Mouse (Mus musculus) thymus, postnatal 4 days (tissue): ENCODE data around the gene Supt16.

Source experiments
- DNase-seq: peaks from one replicate; pipeline ENCODE4 v3.0.0; 2021

Gene Supt16

DNA sequence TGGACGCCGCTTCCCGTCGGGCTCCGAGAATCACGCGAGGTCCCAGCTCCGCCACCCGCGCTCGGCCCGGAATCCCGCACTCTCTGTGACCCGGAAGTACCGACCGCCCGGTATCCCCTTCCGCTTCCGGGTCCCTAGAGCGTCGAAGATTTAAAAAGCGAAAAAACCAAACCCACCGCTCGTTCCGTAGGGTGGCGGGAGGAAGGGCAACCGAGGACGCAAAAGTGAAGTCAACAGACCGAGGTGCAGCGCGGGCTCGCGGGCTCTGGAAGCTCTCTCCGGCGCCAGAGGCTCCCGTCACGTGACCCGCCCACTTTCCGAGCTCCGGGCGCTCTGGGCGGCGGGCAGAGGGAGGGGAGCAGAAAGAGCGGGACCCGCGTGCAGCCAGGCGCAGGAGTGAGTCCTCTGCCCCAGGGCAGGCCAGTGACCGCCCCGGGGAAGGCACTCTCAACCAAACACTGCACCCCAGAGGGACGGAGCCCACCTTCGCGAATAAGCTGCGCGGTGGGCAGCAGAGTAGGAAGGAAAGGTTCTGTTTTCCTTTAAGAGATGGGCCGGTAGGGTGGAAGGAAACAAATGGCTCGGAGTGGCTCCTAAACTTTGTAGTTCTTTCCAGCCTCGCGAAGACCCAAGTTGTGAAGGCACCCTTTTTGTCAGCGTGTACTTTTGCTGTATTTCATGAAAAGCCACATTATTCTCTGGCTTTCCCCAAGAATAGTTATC, at the start of gene Supt16:
TSS of gene Supt16 (minus strand) at position 261 of the 723 bp plus-strand sequence.
- peak; percentile 85 for DNase-seq

DNA sequence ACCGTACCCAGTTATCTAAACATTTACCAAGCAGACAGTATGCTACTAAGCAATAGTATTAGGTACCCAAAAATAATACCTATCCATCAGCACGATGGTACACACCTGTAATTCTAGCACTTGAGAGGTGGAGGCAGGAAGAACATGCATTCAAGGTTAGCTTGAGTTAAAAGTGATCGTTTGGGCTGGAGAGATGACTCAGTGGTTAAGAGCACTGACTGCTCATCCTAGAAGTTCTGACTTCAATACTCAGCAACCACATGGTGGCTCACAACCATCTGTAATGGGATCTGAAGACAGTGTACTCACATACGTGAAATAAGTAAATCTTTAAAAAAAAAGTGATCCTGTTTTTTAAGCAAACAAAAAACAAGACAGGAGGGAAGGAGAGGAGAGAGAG, 48.9 kb upstream of the Supt16 start:
- DNase-seq = no peak

DNA sequence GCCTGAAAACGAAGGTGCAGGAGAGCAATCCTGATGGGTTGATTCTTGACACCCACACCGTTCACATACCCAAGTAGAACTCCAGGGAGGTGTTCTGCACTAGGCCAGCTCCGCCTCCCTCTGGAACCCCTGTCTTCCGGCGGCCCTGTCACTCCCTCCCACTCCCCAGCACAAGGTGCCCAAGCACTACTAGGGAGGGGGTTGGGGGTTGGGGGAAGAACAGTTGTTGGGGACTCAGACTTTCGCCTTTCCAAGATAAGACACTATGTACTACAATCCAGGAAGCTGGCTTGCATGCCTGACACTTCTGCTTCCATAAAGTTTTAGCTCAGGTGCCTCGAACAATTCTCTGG, 47.5 kb upstream of the Supt16 start:
- no peak for DNase-seq

DNA sequence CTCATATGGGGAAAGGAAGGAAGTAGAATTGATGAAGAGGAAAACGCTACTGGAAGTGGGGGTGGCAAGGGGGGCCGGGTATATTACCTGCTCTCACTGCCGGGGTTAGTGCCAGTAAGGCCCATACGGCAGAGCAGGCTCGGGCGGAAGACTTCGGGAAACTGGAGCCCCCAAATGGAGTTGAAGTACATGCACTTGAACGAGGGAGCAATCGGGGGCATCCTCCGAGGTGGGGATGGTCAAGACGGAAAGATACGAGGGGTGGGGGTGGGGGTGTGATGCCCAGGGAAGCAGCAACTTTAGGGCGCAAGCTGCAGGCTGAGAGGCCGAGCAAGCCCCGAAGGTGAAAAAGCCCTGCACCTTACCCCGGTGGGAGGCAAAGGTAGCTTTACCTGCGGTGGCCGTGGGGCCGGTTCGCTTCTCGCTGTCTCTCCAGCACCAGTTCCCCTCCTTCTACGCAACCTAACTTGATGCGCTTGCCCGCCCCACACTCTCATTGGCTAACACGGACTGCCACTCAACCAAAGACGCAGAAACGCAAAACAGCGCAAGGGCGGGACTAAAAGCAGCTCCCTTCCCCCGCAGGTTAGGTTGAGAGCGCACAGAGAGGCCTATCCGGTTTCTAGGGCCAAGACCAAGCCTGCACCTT, 46.9 kb upstream of the Supt16 start:
- peak; percentile 99 for DNase-seq

DNA sequence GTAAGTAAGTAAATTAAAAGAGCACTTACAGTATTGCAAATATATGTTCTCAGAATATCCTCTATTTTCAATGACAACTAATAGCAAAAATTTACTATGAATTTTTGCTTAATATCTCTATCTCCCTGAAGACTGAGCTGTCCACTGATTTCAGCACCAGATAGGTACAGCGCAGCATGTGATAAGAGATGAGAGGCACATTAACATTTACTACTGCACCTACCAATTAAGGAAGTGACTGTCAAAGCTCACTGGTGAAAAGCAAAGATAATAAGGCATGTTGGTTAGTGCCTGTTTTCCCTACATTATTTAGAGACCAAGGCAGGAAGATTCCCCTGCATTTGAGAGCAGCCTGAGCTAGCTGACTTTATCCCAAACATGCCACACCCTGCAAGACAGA, 39.0 kb upstream of the Supt16 start:
- no peak for DNase-seq

DNA sequence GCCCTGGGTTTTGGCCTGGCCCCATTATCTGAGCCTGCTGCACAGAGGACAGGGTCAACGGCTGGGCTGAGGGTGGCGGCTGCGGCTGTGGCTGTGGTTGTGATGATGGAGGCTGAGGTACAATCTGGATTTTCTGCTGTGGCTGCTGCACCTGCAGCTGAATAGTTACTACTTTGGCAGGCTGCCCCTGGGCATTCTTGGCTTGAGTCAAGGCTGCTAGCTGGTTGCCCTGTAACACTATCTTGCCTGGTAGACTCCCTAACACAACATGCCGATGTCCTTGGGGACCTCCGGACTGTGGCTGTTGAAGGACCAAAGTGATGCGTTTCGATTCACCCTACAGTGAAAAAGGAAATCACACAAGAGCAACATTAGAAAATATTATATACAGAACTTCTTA, 37.9 kb upstream of the Supt16 start:
- DNase-seq = no peak

DNA sequence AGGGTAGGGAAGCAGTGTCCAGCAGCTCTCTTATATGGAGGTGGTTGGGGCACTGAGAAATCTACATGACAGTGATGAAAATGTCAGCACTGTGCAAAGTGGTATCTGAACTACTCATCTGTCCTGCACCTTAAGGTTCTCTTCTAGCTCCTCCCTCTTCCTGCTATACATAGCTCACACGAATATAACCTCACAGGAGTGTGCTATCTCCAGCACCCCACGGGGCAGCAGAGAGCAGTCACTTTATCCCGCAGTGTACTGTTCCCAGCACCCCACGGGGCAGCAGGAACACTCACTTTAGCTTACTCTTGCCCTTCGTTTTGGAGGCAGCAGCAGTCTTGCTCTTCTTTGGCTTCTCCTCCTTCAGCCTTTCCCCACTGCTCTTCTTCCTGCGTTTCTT, 35.0 kb upstream of the Supt16 start:
- no peak for DNase-seq

DNA sequence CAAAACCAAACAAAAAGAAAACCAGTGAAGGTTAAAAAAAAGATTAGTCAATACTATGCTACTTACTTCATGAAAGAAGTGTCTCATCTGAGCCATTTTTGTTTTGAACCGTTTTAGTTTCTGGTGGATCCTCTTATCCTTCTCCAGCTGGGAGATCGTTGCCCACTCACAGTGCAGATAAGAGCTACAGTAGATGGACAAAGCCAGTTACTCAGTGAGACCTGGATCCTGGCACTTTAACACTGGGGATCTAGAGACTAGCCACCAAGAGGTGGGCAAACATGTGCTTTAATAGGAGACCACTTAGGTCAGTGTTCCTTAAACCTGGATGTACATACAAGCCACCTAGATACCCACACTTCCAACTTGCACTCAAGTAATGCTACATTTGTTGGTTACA, 28.8 kb upstream of the Supt16 start:
- DNase-seq = no peak

DNA sequence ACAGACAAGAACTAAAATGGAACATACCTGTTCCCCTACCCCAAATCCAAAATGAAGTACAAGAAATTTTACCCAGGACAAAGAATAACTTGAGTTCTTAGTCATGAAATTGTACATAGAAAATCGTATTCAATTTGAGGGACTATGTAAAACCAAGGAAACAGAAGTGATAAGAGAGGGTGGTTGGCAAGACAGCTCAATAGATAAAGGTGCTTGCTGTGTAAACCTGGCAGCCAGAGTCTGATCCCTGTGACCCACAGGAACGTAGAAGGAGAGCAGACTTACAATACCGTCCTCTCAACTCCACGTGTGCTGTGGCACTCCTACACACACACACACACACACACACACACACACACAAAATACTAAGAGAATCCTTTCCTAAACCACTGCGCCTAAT, 20.0 kb upstream of the Supt16 start:
- no peak for DNase-seq

DNA sequence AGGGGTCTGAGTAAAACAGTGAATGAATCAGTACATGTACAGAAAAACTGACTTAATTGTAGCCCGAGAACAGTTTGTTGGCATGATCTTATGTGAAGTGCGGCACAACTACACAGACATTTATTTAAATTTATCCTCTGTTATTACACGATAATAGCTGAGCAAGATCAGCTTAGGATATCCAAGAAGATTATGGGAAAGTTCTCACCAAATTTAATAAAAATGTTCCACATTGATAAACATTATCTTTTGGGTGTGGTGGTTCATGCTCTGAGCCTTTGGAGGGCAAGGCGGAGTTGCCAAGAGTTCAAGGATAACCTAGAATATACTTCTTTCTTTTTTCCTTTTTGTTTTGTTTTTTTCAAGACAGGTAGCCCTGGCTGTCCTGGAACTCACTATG, 2.2 kb upstream of the Supt16 start:
- no peak for DNase-seq

DNA sequence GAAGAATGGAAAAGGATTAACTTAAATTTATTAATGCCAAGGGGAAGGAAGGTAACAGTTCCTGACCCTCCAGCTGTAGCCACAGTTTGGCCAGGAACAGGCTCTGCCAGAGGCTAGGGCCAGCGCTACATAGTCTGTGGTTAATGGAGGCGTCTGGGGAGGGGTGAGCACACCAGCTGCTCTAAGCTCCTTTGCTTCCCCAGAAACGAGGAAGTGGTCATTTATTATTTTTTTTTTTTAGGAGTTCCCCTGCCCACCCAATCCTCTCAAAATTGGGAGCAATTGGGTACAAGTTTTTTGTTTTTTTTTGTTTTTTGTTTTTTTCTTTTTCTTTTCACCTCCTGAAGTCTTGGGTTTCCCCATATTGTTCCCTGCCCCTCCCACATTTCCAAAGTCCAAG, 925 bp upstream of the Supt16 start:
- DNase-seq = no peak

DNA sequence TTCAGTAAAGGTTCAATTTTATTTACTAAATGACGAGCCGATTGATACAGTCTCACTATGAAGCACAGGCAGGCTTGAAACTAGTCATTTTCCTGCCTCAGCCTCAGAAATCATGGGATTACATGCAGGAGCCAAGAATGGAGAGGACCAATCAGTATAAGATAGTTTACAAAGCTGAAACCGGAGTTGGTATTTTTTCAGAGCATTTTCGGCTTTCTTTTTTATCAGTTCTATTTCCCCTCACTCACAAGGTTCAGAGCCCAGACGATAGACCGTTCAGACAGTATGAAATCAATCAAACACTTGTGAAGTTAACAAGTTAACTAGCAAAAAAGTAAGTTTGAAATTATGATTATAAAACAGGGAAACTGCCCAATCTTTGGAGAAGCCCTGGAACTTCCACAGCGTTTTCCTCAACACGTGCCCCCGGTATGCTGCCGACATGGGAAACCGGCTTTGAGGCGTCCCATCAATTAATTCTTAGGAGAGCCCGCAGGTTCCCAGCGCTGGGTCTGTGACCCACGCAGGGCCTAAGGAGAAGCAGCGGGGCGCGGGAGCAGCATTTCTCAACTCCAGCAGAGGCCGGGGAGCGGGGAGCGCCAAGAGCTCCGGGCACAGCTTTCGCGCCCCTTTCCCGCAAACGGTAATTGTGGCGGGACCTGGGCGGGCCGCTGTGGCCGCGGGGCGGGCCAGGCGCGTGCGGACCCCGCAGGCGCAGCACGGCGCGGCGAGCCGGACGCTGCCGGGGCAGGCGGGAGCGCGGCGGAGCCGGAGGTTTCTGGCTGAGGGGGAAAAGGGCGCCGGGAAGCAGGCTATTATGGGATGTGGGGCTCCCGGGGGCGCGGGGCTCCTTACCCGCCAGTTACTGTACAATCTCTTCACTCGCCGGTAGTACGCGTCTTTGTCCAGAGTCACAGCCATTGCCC, 723 bp downstream of the Supt16 start:
- DNase-seq = no peak

DNA sequence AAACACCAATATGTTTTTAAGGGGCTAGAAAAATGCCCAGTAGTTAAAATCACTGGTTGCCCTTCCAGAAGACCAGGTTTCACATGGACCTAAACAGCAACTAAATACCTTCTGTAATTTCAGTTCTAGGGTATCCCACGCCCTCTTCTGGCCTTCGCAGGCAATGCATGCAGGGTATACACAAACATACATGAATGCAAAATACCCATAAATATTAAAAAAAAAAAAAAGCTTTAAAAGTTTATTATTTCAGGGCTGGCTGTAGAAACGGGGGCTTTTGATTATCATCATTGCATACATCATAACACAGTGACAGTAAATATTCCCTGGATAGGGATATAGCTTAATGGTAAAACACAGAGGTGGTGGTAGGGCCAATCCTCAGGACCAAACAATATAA, 1.5 kb downstream of the Supt16 start:
- peak; percentile 83 for DNase-seq

DNA sequence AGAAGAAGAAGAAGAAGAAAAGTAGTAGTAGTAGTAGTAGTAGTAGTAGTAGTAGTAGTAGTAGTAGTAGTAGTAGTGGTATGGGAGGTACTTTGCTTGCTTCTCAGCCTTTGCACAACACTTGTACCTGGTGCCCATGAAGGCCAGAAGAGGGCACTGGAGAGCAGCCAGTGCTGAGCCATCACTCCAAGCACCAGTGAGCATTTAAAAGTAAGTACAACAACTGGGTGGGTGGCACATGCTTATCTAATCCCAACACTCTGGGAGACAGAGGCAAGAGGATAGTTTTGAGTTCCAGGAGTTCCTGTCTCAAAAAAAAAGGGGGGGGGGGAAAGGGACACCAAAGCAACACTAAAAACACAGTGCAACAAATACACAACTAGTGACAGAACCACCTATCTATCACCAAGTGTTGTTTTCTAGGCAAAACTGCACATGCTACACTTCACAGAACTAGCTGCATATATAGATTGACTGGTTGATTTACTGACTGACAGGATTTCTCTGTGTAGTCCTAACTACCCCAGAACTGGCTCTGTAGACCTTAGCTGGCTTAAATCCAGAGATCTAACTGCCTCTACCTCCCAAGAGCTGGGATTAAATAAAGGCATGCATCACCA, 6.4 kb downstream of the Supt16 start:
- peak; percentile 74 for DNase-seq

DNA sequence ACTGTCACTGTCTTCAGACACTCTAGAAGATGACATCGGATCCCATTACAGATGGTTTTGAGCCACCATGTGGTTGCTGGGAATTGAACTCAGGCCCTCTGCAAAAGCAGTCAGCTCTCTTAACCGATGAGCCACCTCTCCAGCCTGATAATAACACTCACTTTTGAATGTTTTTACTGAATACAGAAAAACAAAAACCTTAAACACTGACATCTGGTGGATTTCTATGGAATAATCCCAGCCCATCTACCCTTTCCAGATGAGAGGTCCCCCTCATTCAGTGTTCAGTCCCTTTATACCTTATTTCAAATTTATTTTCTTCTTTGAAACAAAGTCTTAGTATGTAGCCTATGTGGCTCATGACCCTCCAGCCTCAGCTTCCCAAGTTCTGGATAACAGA, 7.7 kb downstream of the Supt16 start:
- DNase-seq = no peak

DNA sequence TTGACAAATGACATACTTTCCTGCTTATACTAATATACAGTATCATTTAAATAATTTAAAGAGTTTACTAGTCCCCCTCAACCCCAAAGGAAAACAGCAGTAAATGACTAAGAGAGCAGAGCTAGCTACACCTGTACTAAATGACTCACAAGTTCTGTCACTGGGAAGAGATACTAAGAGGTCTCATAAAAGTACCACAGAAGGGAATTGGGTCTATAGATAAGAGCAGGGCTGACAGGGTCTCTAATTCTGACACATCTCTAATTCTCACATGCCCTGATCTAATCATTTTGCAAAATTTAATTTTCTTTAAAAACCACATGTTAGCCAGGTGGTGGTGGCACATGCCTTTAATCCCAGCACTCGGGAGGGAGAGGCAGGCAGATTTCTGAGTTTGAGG, 8.4 kb downstream of the Supt16 start:
- DNase-seq = no peak

DNA sequence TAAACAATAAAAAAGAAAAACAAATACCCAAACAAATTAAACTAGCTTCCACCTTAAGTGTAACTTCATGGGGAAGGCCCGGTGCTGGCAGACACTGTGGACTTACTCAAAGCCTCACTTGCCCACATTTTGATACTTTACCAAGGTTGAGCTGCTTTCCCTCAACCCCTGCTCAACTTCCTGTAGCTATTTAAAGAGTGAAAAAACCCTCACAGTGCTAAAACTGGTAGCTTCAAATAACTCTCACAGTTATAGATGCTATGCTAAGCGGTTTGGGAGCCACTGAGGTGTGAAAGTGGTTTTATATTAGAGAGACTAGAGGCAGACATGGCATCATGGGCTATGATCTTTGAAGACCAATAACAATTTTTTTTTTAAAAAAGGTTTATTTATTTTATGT, 30.6 kb downstream of the Supt16 start:
- DNase-seq = no peak

DNA sequence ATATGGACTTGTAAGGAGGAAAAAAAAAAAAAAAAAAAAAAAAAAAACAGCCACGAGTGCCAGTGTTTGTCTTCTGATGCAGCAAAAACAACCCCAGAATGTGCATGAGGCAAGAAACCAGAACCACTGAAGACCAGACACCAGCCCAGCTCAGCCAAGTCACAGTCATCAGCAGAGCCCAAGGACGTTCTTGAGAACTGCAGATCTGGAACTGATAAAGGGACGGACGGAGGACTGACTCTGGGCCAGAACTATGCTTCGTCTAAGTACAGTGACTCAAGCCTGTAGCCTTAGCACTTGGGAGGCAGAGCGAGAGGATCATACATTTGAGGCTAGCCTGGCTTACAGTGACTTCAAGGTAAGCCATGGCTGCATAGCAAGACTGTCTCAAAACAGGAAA, 36.3 kb downstream of the Supt16 start:
- DNase-seq = no peak

DNA sequence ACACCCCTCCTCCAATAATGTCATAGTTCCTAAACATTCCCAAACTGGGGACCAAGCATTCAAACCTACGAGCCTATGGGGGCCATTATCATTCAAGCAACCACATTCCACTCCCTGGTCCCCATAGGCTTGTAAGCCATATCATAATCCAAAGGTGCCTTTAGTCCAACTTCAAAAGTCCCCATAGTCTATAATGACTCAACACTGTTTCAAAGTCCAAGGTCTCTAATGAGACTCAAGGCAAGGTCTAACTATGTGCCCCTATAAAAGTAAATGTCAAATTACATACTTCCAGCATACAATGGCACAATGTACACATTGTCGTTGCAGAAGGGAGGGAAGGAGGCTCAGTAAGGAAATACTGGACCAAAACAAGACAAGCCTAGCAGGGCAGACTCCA, 42.2 kb downstream of the Supt16 start:
- DNase-seq = no peak

DNA sequence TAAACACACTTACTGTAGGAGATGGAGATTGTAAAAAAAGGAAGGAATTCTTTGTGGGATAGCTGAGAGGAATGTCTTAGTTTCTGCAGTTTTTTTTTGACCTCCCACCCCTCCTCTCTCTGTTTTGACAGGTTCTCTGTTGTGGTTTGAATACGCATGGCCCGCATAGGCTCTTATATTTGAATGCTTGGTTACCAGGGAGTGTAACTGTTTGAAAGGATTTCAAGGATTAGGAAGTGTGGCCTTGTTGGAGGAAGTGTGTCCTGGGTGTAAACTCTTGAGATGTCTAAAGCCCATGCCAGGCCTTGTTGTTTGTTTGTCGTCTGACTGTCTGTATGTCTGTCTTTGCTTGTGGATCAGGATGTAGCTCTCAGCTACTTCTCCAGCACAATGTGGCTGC, 44.6 kb downstream of the Supt16 start:
- no peak for DNase-seq

DNA sequence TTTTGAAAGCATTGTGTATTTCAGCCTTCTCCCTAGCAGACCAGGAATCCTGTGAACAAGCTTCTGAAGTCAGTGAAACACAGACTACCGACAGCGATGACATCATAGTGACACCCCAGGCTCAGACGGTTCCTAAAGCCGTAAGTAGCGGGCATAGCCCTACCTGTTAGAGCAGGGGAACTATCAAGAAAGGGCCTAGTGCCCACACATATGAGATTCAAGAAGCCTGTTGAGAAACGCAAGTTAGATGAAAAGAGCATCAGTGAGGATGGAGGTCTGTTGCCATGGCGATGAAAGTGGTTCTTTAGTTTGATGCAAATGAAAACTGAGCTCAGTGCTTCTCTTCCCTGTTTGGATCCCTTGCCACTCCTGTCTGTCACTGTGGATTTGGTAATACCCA, 45.0 kb downstream of the Supt16 start:
- no peak for DNase-seq

DNA sequence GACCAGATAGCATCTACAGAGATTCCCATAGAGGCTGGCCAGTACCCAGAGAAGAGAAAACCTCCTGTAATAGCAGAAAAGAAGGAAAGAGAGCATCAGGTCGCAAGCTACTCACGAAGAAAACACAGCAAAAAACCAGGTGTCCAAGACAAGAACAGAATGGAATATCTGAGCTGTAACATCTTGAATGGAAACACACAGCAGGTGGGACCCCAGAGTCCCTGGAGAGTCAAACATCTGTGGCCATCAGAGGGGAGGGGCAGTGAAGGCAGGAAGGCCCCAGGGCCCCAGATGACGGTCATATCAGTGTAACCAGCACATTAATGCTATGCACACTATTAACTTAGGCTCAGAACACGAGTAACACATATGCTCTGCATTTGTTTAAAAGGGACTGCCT, 47.3 kb downstream of the Supt16 start:
- no peak for DNase-seq

DNA sequence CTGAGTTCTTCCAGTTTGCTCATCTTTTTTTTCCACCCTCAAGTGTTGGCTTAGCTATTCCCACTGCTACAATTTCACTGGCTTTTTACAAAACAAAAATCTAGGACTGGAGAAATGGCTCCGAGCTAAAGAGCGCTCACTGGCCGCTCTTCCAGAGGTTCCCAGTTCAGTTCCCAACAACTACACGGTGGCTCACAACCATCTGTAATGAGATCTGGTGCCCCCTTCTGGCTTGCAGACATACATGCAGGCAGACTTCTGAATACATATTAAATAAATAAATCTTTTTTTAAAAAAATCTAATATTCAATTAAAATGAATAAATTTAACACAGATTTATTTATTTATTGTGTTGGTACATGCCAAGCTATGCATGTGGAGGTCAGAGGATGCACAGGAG, 50.7 kb downstream of the Supt16 start:
- peak; percentile 68 for DNase-seq

DNA sequence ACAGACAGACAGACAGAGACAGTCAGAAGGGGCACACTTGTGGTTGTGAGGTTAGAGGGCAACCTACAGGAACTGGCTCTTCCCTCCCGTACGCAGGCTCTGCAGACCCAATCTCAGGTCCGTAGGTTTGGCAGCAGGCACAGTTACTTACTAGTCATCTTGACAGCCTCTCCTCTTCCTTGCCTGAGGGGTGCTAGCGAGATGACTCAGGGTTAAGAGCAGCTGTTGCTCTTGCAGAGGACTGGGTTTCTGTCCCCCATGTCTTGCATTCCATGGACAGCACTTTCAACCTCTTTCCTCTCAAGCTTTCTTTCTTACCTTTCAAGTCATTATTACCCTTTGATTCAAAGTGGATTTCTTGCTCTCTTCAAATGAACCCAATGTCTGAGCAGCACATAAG, 53.1 kb downstream of the Supt16 start:
- DNase-seq = peak; percentile 21
